Mouse (Mus musculus) brain, embryonic 14.5 days (tissue): ENCODE measurements around the gene Ttc29.

Experiments
- CTCF ChIP-seq: fragments of 200-500 bp; IDR thresholded peaks from 2 replicates; pipeline ENCODE4 v1.5.1; 2012; ENCODE audit warnings: inconsistent platforms, mild to moderate bottlenecking, moderate library complexity, borderline replicate concordance; ENCODE audit not compliant: insufficient read depth, insufficient read length; ENCODE audit errors: extremely low read depth
- POLR2A ChIP-seq: fragments of 200-500 bp; IDR thresholded peaks from 2 replicates; pipeline ENCODE4 v1.6.1; 2012; ENCODE audit warnings: mild to moderate bottlenecking, inconsistent platforms, borderline replicate concordance; ENCODE audit not compliant: poor library complexity, insufficient read depth, insufficient read length, severe bottlenecking; ENCODE audit errors: extremely low read depth

DNA sequence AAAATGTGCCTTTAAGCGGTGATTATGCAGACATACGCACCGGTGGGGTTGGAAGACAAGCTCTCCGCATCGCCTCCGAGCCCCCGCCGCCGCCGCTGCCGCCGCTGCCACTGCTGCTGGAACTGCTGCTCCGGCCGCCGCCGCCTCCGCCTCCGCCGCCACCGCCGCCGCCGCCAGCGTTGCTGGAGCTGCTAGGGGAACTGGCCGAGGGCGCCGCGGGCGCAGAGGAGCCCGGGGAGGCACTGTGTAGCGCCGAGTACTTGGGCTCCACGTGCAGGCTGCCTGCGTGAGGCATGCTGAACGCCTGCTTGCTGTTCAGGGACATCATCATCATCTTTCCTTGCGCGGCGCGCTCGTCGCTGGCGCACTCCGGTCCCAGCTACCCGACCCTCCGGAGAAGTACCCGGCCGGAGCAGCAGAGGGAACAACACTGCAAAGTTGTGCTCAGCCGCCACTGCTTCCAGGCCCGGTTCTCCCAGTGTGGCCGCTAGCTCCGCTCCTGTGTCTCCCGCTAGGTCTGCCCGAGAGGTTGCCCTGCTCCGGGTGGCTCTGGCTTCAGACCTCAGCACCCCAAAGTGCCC is 223.1 kb downstream of the Ttc29 start, which contains the start of gene Pou4f2:
- TF ChIP-seq CTCF: 0 out of 2 replicates have a peak, but pooled peaks have one; percentile 0
- no peak for TF ChIP-seq POLR2A
